Mouse (Mus musculus) central nervous system, embryonic 18 days (tissue): Measurements from ENCODE around the gene Fkbp9. TPM values are rescaled to one million over a fixed set of nuclear protein-coding genes. Genes with fewer than 3 reads are reported as not detected.

Experiments used
- polyA plus RNA-seq: library from polyadenylated mRNA; depleted of rRNA; stranded (reverse); fragments of >200 nt; gene quantifications from 2 replicates; pipeline ENCODE4 v1.2.3, GENCODE M21; 2012; rRNA removed

Fkbp9 gene
- polyA plus RNA-seq = 25.1 and 32.6 TPM in 2 replicates

GRCm38 (mm10) chr6:56831697-56832406 is at the start of gene Fkbp9:
Gene Fkbp9, plus strand, starts transcription at chr6:56832059.

DNA sequence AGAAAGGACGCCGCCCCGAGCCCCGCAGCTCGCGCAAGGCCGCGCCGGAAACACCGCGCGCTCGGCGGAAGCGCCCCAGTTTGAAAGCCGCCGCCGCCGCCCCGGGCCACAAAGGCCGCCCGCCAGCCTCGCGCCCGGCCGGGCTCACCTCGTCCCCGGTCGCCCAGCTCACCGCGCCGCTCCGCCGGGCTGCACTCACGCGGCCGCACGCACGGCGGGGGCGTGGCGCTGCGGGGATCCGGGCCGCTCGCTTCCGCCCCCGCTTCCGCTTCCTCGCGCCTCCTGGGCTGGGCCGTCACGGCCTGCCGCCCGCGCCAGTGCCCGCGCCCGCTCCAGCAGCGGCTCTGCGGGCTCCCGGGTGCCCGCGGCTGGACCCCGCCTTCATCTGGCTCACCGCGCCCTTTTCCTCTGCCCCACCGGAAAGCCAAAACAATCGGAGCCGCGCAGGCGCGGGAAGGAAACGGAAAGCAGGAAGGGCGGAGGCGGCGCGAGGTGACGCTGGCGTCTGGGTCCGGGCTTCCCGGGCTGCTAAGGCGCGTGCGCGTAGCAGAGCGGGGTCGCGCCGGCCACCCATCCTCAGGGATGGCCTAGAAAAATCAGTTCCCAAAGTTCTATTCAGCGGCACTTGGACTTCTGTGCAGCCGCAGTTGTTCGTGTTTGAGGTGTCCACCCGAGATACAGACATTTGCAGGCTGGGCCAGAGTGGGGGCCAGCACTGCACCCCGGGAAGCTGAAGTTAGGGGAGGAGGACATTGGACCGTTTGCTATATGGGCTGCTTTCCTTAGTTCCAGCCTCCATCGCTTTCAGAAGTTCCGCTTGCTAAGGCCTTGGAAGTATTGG is 34.3 kb upstream of the Fkbp9 start, which contains the start of gene Kbtbd2:
Gene Kbtbd2 (minus strand): TSS at position 503 of the 841 bp plus-strand sequence.

GRCm38 (mm10) chr6:56923726-56924707 is 92.2 kb downstream of the Fkbp9 start, which contains the start of the genes Nt5c3 and Vmn1r4:
Gene Nt5c3, minus strand, starts transcription at chr6:56923932.
Gene Vmn1r4, plus strand, starts transcription at chr6:56924015.

Other genes starting within 250 kb of the Fkbp9 start
- 80.3 and 86.1 TPM in 2 replicates for gene Lsm5, start 127.3 kb upstream of the Fkbp9 start, polyA plus RNA-seq
- 27.0 and 28.4 TPM in 2 replicates for gene Avl9, start 117.2 kb upstream of the Fkbp9 start, polyA plus RNA-seq
- gene Kbtbd2, start 34.2 kb upstream of the Fkbp9 start, polyA plus RNA-seq = 31.6 and 32.6 TPM in 2 replicates
- 75.9 and 85.6 TPM in 2 replicates for gene Nt5c3, start 91.9 kb downstream of the Fkbp9 start, polyA plus RNA-seq
- 0.41 and 0.51 TPM in 2 replicates for gene Vmn1r4, start 92.0 kb downstream of the Fkbp9 start, polyA plus RNA-seq
- not detected in 2 replicates for gene Vmn1r5, start 138.2 kb downstream of the Fkbp9 start, polyA plus RNA-seq
- not detected in 2 replicates for gene Vmn1r6, start 165.2 kb downstream of the Fkbp9 start, polyA plus RNA-seq
- not detected in 2 replicates for gene Vmn1r7, start 193.3 kb downstream of the Fkbp9 start, polyA plus RNA-seq
- gene Vmn1r8, start 200.2 kb downstream of the Fkbp9 start, polyA plus RNA-seq = not detected in 2 replicates
- gene Vmn1r9, start 234.7 kb downstream of the Fkbp9 start, polyA plus RNA-seq = not detected in 2 replicates